Mouse (Mus musculus): ENCODE data around the gene Myl7. TPM values are rescaled to one million over a fixed set of nuclear protein-coding genes. Genes with fewer than 3 reads are reported as not detected.

Myl7 gene
- total RNA-seq, 2 experiments from 2014 or later = not detected

Other genes with a start within 250 kb of the Myl7 start
- 10 to 100 TPM; 83.5 to 84.2 TPM for gene Mrps24, start 183.1 kb downstream of the Myl7 start, total RNA-seq (2021)
- gene Urgcp, start 136.4 kb downstream of the Myl7 start, total RNA-seq (2021) = 10 to 100 TPM; 32.7 to 38.4 TPM
- gene Dbnl, start 110.3 kb downstream of the Myl7 start, total RNA-seq (2021) = 10 to 100 TPM; 18.7 to 21.6 TPM
- gene Pgam2, start 95.0 kb downstream of the Myl7 start, total RNA-seq (2021) = 1,000 to 10,000 TPM; 3,325 to 3,362 TPM
- gene Polm, start 60.8 kb downstream of the Myl7 start, total RNA-seq (2021) = 1 to 10 TPM; 2.1 to 3.3 TPM
- gene Aebp1, start 36.8 kb downstream of the Myl7 start, total RNA-seq (2021) = 10 to 100 TPM; 30.0 to 33.4 TPM
- 10 to 100 TPM; 36.4 to 38.7 TPM for gene Pold2, start 20.5 kb downstream of the Myl7 start, total RNA-seq (2021)
- 1 to 10 TPM in 1 of 2 experiments, under 1 TPM in 1; 0.29 to 1.3 TPM for gene Gck, start 51.3 kb upstream of the Myl7 start, total RNA-seq (2021)
- 10 to 100 TPM; 36.2 to 38.8 TPM for gene Ykt6, start 56.9 kb upstream of the Myl7 start, total RNA-seq (2021)
- 100 to 1,000 TPM; 169 to 170 TPM for gene Camk2b, start 167.6 kb upstream of the Myl7 start, total RNA-seq (2021)

All from gastrocnemius, postnatal 14 days (tissue).